Mouse (Mus musculus) heart, postnatal 0 days (tissue): ENCODE results near the gene Zbtb12. TPM values are rescaled to one million over a fixed set of nuclear protein-coding genes. Genes with fewer than 3 reads are reported as not detected.

ENCODE experiments used
- ATAC-seq: fragments of 200-750 bp; cut with Nextera tagmentation; 2 replicates; pipeline ENCODE4 v1.8.0; 2017; ENCODE audit warnings: low read depth, moderate number of reproducible peaks, moderate library complexity; ENCODE audit not compliant: insufficient read depth
- DNase-seq: peaks from one replicate; pipeline ENCODE4 v3.0.0-alpha.2; 2016; ENCODE audit warnings: low spot score
- H3K27ac ChIP-seq: fragments of 300-500 bp; sonication (generic); 2 replicates; pipeline ENCODE4 v1.5.1; 2014; ENCODE audit warnings: low read depth, mild to moderate bottlenecking
- H3K27me3 ChIP-seq: fragments of 300-500 bp; sonication (generic); 2 replicates; pipeline ENCODE4 v1.6.1; 2014; ENCODE audit warnings: low read length, mixed read lengths; ENCODE audit not compliant: control insufficient read depth, insufficient read depth
- H3K36me3 ChIP-seq: fragments of 300-500 bp; sonication (generic); replicated peaks from 2 replicates; pipeline ENCODE4 v1.6.1; 2014; ENCODE audit warnings: low read length, mixed read lengths; ENCODE audit not compliant: control insufficient read depth, insufficient read depth
- H3K4me1 ChIP-seq: fragments of 300-500 bp; sonication (generic); 2 replicates; pipeline ENCODE4 v1.6.1; 2014; ENCODE audit warnings: antibody characterized with exemption; ENCODE audit not compliant: control insufficient read depth, insufficient read depth
- H3K4me2 ChIP-seq: fragments of 300-500 bp; sonication (generic); 2 replicates; pipeline ENCODE4 v1.6.1; 2014; ENCODE audit warnings: low read depth, mild to moderate bottlenecking, low read length, moderate library complexity
- H3K4me3 ChIP-seq: fragments of 300-500 bp; sonication (generic); 2 replicates; pipeline ENCODE4 v1.5.1; 2014; ENCODE audit warnings: low read depth, low read length
- H3K9ac ChIP-seq: fragments of 300-500 bp; sonication (generic); replicated peaks from 2 replicates; pipeline ENCODE4 v1.6.1; 2014; ENCODE audit warnings: low read depth, low read length, mixed read lengths
- H3K9me3 ChIP-seq: fragments of 300-500 bp; sonication (generic); replicated peaks from 2 replicates; pipeline ENCODE4 v1.6.1; 2016; ENCODE audit warnings: low read length; ENCODE audit not compliant: control insufficient read depth
- CTCF ChIP-seq: IDR thresholded peaks from 2 replicates; pipeline ENCODE4 v1.5.1; 2016; ENCODE audit warnings: antibody characterized with exemption, control low read depth, low read depth
- EP300 ChIP-seq: IDR thresholded peaks from 2 replicates; pipeline ENCODE4 v1.6.1; 2016; ENCODE audit warnings: antibody characterized with exemption, low read depth
- WGBS: fragments of 180-500 bp; shearing (Covaris S2); extraction: QIAGEN DNeasy Blood & Tissue Kit; methylation state at CpG from one replicate; pipeline ENCODE4 v1.1.7; 2014; 5-methylcytosine and 5-hydroxymethylcytosine counted together
- polyA plus RNA-seq: library from polyadenylated mRNA; unstranded; fragments of >200 nt; fragmentation: Nextera tagmentation; extraction: Ambion mirVana; gene quantifications from 2 replicates; pipeline ENCODE4 v1.2.1, GENCODE M21; 2015
- total RNA-seq: library from RNA; depleted of rRNA; stranded (reverse); fragments of >200 nt; gene quantifications from 2 replicates; pipeline ENCODE4 v1.2.3, GENCODE M21; 2014; ENCODE audit warnings: low replicate concordance

The Zbtb12 gene
- total and polyA plus RNA-seq, 2 experiments from 2014 or later = 0.63 to 7.6 TPM

GRCm38 (mm10) chr17:34922939-34923338, 43.7 kb downstream of the Zbtb12 start:
- no peak overlapping the region for H3K4me2 ChIP-seq
- no peak for ATAC-seq
- H3K9ac ChIP-seq = no peak overlapping the region
- DNase-seq = no peak
- H3K36me3 ChIP-seq = no peaks in the 10 kb centered on the region
- H3K4me1 ChIP-seq = no peaks in the 10 kb centered on the region
- TF ChIP-seq CTCF (peak; percentile 20; the same call in 1 of the 2 replicates), EP300 (no peak)
- no peaks in the 10 kb centered on the region for H3K9me3 ChIP-seq
- H3K27ac ChIP-seq = no peak overlapping the region
- no peaks in the 10 kb centered on the region for H3K27me3 ChIP-seq
- 39% methylated on average over 6 of the region's 6 CpGs for WGBS
- H3K4me3 ChIP-seq = no peak overlapping the region

GRCm38 (mm10) chr17:34924258-34924657, 45.0 kb downstream of the Zbtb12 start:
- no peaks in the 10 kb centered on the region for H3K4me1 ChIP-seq
- no peaks in the 10 kb centered on the region for H3K27me3 ChIP-seq
- ATAC-seq (no peak), DNase-seq (no peak)
- no peak overlapping the region for H3K4me3 ChIP-seq
- no peak overlapping the region for H3K4me2 ChIP-seq
- H3K27ac ChIP-seq = no peak overlapping the region
- WGBS = 66% methylated on average over 5 of the region's 5 CpGs
- H3K9me3 ChIP-seq = no peaks in the 10 kb centered on the region
- no peak for TF ChIP-seq CTCF
- no peak for TF ChIP-seq EP300
- no peak overlapping the region for H3K9ac ChIP-seq
- H3K36me3 ChIP-seq = no peaks in the 10 kb centered on the region

- Histone ChIP-seq H3K36me3 (no peaks in the 10 kb centered on the region), H3K27ac (no peak overlapping the region), H3K9me3 (no peaks in the 10 kb centered on the region), H3K27me3 (no peaks in the 10 kb centered on the region), H3K4me1 (peaks cover 10% of the 10 kb centered on the region; the same call in 1 of the 2 replicates), H3K4me2 (no peak overlapping the region), H3K9ac (no peak overlapping the region), H3K4me3 (no peak overlapping the region)
- TF ChIP-seq CTCF (no peak), EP300 (no peak)
- no peak for DNase-seq
- 82% methylated on average over 18 of the region's 18 CpGs for WGBS
- ATAC-seq = no peak
These were observed 48.2 kb downstream of the Zbtb12 start for GRCm38 (mm10) chr17:34927306-34928019.

GRCm38 (mm10) chr17:34928841-34929240, 49.6 kb downstream of the Zbtb12 start:
- H3K36me3 ChIP-seq = no peaks in the 10 kb centered on the region
- no peak overlapping the region for H3K9ac ChIP-seq
- no peak for TF ChIP-seq EP300
- no peak for TF ChIP-seq CTCF
- whole genome bisulfite sequencing = 40% methylated on average over 4 of the region's 4 CpGs
- H3K27ac ChIP-seq = no peak overlapping the region
- DNase-seq (no peak), ATAC-seq (no peak)
- peaks cover 10% of the 10 kb centered on the region; the same call in 1 of the 2 replicates for H3K4me1 ChIP-seq
- no peaks in the 10 kb centered on the region for H3K9me3 ChIP-seq
- no peak overlapping the region for H3K4me2 ChIP-seq
- H3K27me3 ChIP-seq = no peaks in the 10 kb centered on the region
- no peak overlapping the region for H3K4me3 ChIP-seq

GRCm38 (mm10) chr17:34931061-34931734, 51.9 kb downstream of the Zbtb12 start, which contains the start of gene Neu1:
Neu1 (plus strand) TSS chr17:34931253.
- DNase-seq (peak; percentile 99), ATAC-seq (peak; percentile 98)
- Histone ChIP-seq H3K27me3 (no peaks in the 10 kb centered on the region), H3K27ac (peak within 1 kb of the TSS; percentile 44; the same call in 1 of the 2 replicates), H3K4me3 (peak within 1 kb of the TSS; percentile 64), H3K36me3 (peaks cover 8% of the 10 kb centered on the region; the same call in 1 of the 2 replicates), H3K4me2 (peak within 1 kb of the TSS; percentile 92), H3K9ac (peak within 1 kb of the TSS; percentile 69), H3K4me1 (peaks cover 10% of the 10 kb centered on the region; the same call in 1 of the 2 replicates), H3K9me3 (no peaks in the 10 kb centered on the region)
- TF ChIP-seq CTCF (peak; percentile 80), EP300 (peak; percentile 73; the same call in 1 of the 2 replicates)
- WGBS = under 1% methylated on average over 37 of the region's 38 CpGs
